Mouse (Mus musculus): ENCODE data around the gene Kcnn3. TPM values are rescaled to one million over a fixed set of nuclear protein-coding genes. Genes with fewer than 3 reads are reported as not detected.
A peak's percentile ranks its signal among the peaks of the same experiment; 100 is the strongest.

The Kcnn3 gene
- 4.0 and 4.2 TPM in 2 replicates for polyA plus RNA-seq (2016; fragmentation: Nextera tagmentation; extraction: Ambion mirVana)

GRCm38 (mm10) chr3:89519894-89520293 is at the start of gene Kcnn3:
Kcnn3 (plus strand) TSS chr3:89520164.
- Histone ChIP-seq H3K4me2 (replicated peaks) (peak within 1 kb of the TSS; percentile 67), H3K4me3 (peak within 1 kb of the TSS; percentile 37), H3K36me3 (no peaks in the 10 kb centered on the region), H3K4me1 (peaks cover 34% of the 10 kb centered on the region), H3K9me3 (replicated peaks) (0 out of 2 replicates have a peak, but pooled peaks cover 3% of the 10 kb centered on the region), H3K9ac (peak within 1 kb of the TSS; percentile 37), H3K27me3 (peaks cover 32% of the 10 kb centered on the region), H3K27ac (no peak within 1 kb of the TSS; the same call in 1 of the 2 replicates)
- peak; percentile 90 for ATAC-seq (ENCODE audit: low FRiP score)
- WGBS: 0% methylated on average over 15 of the region's 15 CpGs

GRCm38 (mm10) chr3:89472280-89472679 is 47.7 kb upstream of the Kcnn3 start:
- Histone ChIP-seq H3K27me3 (no peaks in the 10 kb centered on the region), H3K4me2 (replicated peaks) (no peak overlapping the region), H3K36me3 (peaks cover 28% of the 10 kb centered on the region), H3K4me3 (no peak overlapping the region), H3K4me1 (no peaks in the 10 kb centered on the region), H3K9me3 (replicated peaks) (no peaks in the 10 kb centered on the region), H3K27ac (no peak overlapping the region), H3K9ac (no peak overlapping the region)
- ATAC-seq (ENCODE audit: low FRiP score): no peak
- 82% methylated on average over 7 of the region's 7 CpGs for WGBS

- Histone ChIP-seq H3K4me1 (no peaks in the 10 kb centered on the region), H3K9ac (no peak overlapping the region), H3K4me3 (no peak overlapping the region), H3K27ac (no peak overlapping the region), H3K9me3 (replicated peaks) (no peaks in the 10 kb centered on the region), H3K36me3 (peaks cover 12% of the 10 kb centered on the region), H3K4me2 (replicated peaks) (no peak overlapping the region), H3K27me3 (no peaks in the 10 kb centered on the region)
- 73% methylated on average over 6 of the region's 6 CpGs for WGBS
- ATAC-seq (ENCODE audit: low FRiP score): no peak
Measured at GRCm38 (mm10) chr3:89473838-89474237, 46.1 kb upstream of the Kcnn3 start.

- ATAC-seq (ENCODE audit: low FRiP score): no peak
- Histone ChIP-seq H3K27ac (no peak overlapping the region), H3K9me3 (replicated peaks) (no peaks in the 10 kb centered on the region), H3K4me2 (replicated peaks) (no peak overlapping the region), H3K36me3 (no peaks in the 10 kb centered on the region), H3K9ac (no peak overlapping the region), H3K4me1 (no peaks in the 10 kb centered on the region), H3K27me3 (no peaks in the 10 kb centered on the region), H3K4me3 (no peak overlapping the region)
- 84% methylated on average over 6 of the region's 6 CpGs for WGBS
Measured at GRCm38 (mm10) chr3:89479055-89479454, 40.9 kb upstream of the Kcnn3 start.

GRCm38 (mm10) chr3:89481488-89481887 is 38.5 kb upstream of the Kcnn3 start:
- 43% methylated on average over 2 of the region's 2 CpGs for WGBS
- no peak overlapping the region for H3K4me2 ChIP-seq (replicated peaks)
- no peak for ATAC-seq (ENCODE audit: low FRiP score)

GRCm38 (mm10) chr3:89482249-89482648 is 37.7 kb upstream of the Kcnn3 start:
- ATAC-seq (ENCODE audit: low FRiP score): no peak
- WGBS: 91% methylated on average over 5 of the region's 5 CpGs

More at GRCm38 (mm10) chr3:89481488-89481887, 38.5 kb upstream of the Kcnn3 start:
- H3K4me3 ChIP-seq: no peak overlapping the region
- H3K27me3 ChIP-seq: 0 out of 2 replicates have a peak, but pooled peaks cover 3% of the 10 kb centered on the region
- no peaks in the 10 kb centered on the region for H3K4me1 ChIP-seq
- no peaks in the 10 kb centered on the region for H3K9me3 ChIP-seq (replicated peaks)
- no peak overlapping the region for H3K27ac ChIP-seq
- H3K9ac ChIP-seq: no peak overlapping the region
- H3K36me3 ChIP-seq: no peaks in the 10 kb centered on the region

GRCm38 (mm10) chr3:89484766-89485524 is 35.0 kb upstream of the Kcnn3 start:
- ATAC-seq (ENCODE audit: low FRiP score): peak; percentile 58; the same call in 1 of the 2 replicates
- H3K27me3 ChIP-seq: peaks cover 8% of the 10 kb centered on the region; the same call in 1 of the 2 replicates
- no peak overlapping the region for H3K27ac ChIP-seq
- H3K9me3 ChIP-seq (replicated peaks): no peaks in the 10 kb centered on the region
- WGBS: 22% methylated on average over 24 of the region's 24 CpGs
- H3K36me3 ChIP-seq: no peaks in the 10 kb centered on the region
- H3K9ac ChIP-seq: no peak overlapping the region
- H3K4me3 ChIP-seq: no peak overlapping the region
- H3K4me1 ChIP-seq: no peaks in the 10 kb centered on the region
- peak overlapping the region; percentile 18 for H3K4me2 ChIP-seq (replicated peaks)

More at GRCm38 (mm10) chr3:89482249-89482648, 37.7 kb upstream of the Kcnn3 start:
- H3K27ac ChIP-seq: no peak overlapping the region
- no peaks in the 10 kb centered on the region for H3K4me1 ChIP-seq
- H3K27me3 ChIP-seq: peaks cover 6% of the 10 kb centered on the region; the same call in 1 of the 2 replicates
- no peaks in the 10 kb centered on the region for H3K9me3 ChIP-seq (replicated peaks)
- no peak overlapping the region for H3K4me3 ChIP-seq
- H3K9ac ChIP-seq: no peak overlapping the region
- no peak overlapping the region for H3K4me2 ChIP-seq (replicated peaks)
- H3K36me3 ChIP-seq: no peaks in the 10 kb centered on the region

GRCm38 (mm10) chr3:89486111-89486510 is 33.9 kb upstream of the Kcnn3 start:
- no peak overlapping the region for H3K9ac ChIP-seq
- H3K9me3 ChIP-seq (replicated peaks): no peaks in the 10 kb centered on the region
- peaks cover 8% of the 10 kb centered on the region; the same call in 1 of the 2 replicates for H3K27me3 ChIP-seq
- H3K4me3 ChIP-seq: no peak overlapping the region
- no peak for ATAC-seq (ENCODE audit: low FRiP score)
- H3K4me1 ChIP-seq: no peaks in the 10 kb centered on the region
- no peak overlapping the region for H3K4me2 ChIP-seq (replicated peaks)
- no peak overlapping the region for H3K27ac ChIP-seq
- no peaks in the 10 kb centered on the region for H3K36me3 ChIP-seq
- 90% methylated on average over 8 of the region's 8 CpGs for WGBS

GRCm38 (mm10) chr3:89486916-89487702 is 32.9 kb upstream of the Kcnn3 start:
- no peak overlapping the region for H3K4me2 ChIP-seq (replicated peaks)
- H3K27ac ChIP-seq: no peak overlapping the region
- no peaks in the 10 kb centered on the region for H3K36me3 ChIP-seq
- peaks cover 8% of the 10 kb centered on the region; the same call in 1 of the 2 replicates for H3K27me3 ChIP-seq
- H3K9ac ChIP-seq: no peak overlapping the region
- H3K4me1 ChIP-seq: no peaks in the 10 kb centered on the region
- no peaks in the 10 kb centered on the region for H3K9me3 ChIP-seq (replicated peaks)
- WGBS: 60% methylated on average over 20 of the region's 20 CpGs
- ATAC-seq (ENCODE audit: low FRiP score): no peak
- H3K4me3 ChIP-seq: no peak overlapping the region

GRCm38 (mm10) chr3:89490790-89491189 is 29.2 kb upstream of the Kcnn3 start:
- Histone ChIP-seq H3K4me3 (no peak overlapping the region), H3K9me3 (replicated peaks) (no peaks in the 10 kb centered on the region), H3K36me3 (no peaks in the 10 kb centered on the region), H3K27ac (no peak overlapping the region), H3K4me2 (replicated peaks) (no peak overlapping the region), H3K9ac (no peak overlapping the region), H3K27me3 (peaks cover 5% of the 10 kb centered on the region), H3K4me1 (peaks cover 10% of the 10 kb centered on the region)
- WGBS: 85% methylated on average over 3 of the region's 3 CpGs
- no peak for ATAC-seq (ENCODE audit: low FRiP score)

- no peak overlapping the region for H3K9ac ChIP-seq
- no peak overlapping the region for H3K4me2 ChIP-seq (replicated peaks)
- WGBS: 85% methylated on average over 5 of the region's 5 CpGs
- H3K4me3 ChIP-seq: no peak overlapping the region
- no peaks in the 10 kb centered on the region for H3K36me3 ChIP-seq
- ATAC-seq (ENCODE audit: low FRiP score): no peak
- H3K27ac ChIP-seq: no peak overlapping the region
- H3K27me3 ChIP-seq: peaks cover 5% of the 10 kb centered on the region
- no peaks in the 10 kb centered on the region for H3K9me3 ChIP-seq (replicated peaks)
- peaks cover 10% of the 10 kb centered on the region for H3K4me1 ChIP-seq
Measured at GRCm38 (mm10) chr3:89491559-89491958, 28.4 kb upstream of the Kcnn3 start.

GRCm38 (mm10) chr3:89492701-89493151 is 27.2 kb upstream of the Kcnn3 start:
- peaks cover 10% of the 10 kb centered on the region for H3K4me1 ChIP-seq
- H3K9ac ChIP-seq: no peak overlapping the region
- no peak overlapping the region for H3K4me3 ChIP-seq
- WGBS: 32% methylated on average over 8 of the region's 8 CpGs
- H3K27me3 ChIP-seq: no peaks in the 10 kb centered on the region; the same call in 1 of the 2 replicates
- H3K27ac ChIP-seq: no peak overlapping the region; the same call in 1 of the 2 replicates
- no peaks in the 10 kb centered on the region for H3K36me3 ChIP-seq
- H3K4me2 ChIP-seq (replicated peaks): no peak overlapping the region
- H3K9me3 ChIP-seq (replicated peaks): no peaks in the 10 kb centered on the region
- no peak for ATAC-seq (ENCODE audit: low FRiP score)
